Mouse (Mus musculus) stomach, embryonic 14.5 days (tissue): ENCODE data around the gene Cpt2. TPM values are rescaled to one million over a fixed set of nuclear protein-coding genes. Genes with fewer than 3 reads are reported as not detected.

Experiments
- ATAC-seq: fragments of 200-750 bp; cut with Nextera tagmentation; 2 replicates; pipeline ENCODE4 v1.8.0; 2017; ENCODE audit warnings: low read depth, moderate TSS enrichment; ENCODE audit not compliant: insufficient number of reproducible peaks, insufficient read depth, low FRiP score
- H3K27ac ChIP-seq: fragments of 300-500 bp; sonication (generic); 2 replicates; pipeline ENCODE4 v1.5.1; 2014; ENCODE audit warnings: mild to moderate bottlenecking, low read length, moderate library complexity, mixed read lengths
- H3K27me3 ChIP-seq: fragments of 300-500 bp; sonication (generic); 2 replicates; pipeline ENCODE4 v1.6.1; 2014; ENCODE audit warnings: low read length, control low read depth, mixed read lengths; ENCODE audit not compliant: control insufficient read depth, insufficient read depth
- H3K36me3 ChIP-seq: fragments of 300-500 bp; sonication (generic); 2 replicates; pipeline ENCODE4 v1.6.1; 2014; ENCODE audit warnings: mild to moderate bottlenecking, control low read depth, low read length, moderate library complexity, mixed read lengths; ENCODE audit not compliant: control insufficient read depth, insufficient read depth
- H3K4me1 ChIP-seq: fragments of 300-500 bp; sonication (generic); 2 replicates; pipeline ENCODE4 v1.6.1; 2014; ENCODE audit warnings: low read length, control low read depth, mixed read lengths; ENCODE audit not compliant: control insufficient read depth, insufficient read depth
- H3K4me2 ChIP-seq: fragments of 300-500 bp; sonication (generic); replicated peaks from 2 replicates; pipeline ENCODE4 v1.6.1; 2014; ENCODE audit warnings: low read depth, low read length, control low read depth
- H3K4me3 ChIP-seq: fragments of 300-500 bp; sonication (generic); 2 replicates; pipeline ENCODE4 v1.5.1; 2014; ENCODE audit warnings: low read depth, low read length, control low read depth
- H3K9ac ChIP-seq: fragments of 300-500 bp; sonication (generic); replicated peaks from 2 replicates; pipeline ENCODE4 v1.6.1; 2014; ENCODE audit warnings: low read depth, mild to moderate bottlenecking, control low read depth, low read length, moderate library complexity, mixed read lengths
- H3K9me3 ChIP-seq: fragments of 300-500 bp; sonication (generic); 2 replicates; pipeline ENCODE4 v1.6.1; 2016; ENCODE audit warnings: low read depth, low read length, control low read depth; ENCODE audit not compliant: control insufficient read depth
- WGBS: fragments of 180-500 bp; shearing (Covaris S2); extraction: QIAGEN DNeasy Blood & Tissue Kit; methylation state at CpG from one replicate; pipeline ENCODE4 v1.1.7; 2014; 5-methylcytosine and 5-hydroxymethylcytosine counted together
- polyA plus RNA-seq: library from polyadenylated mRNA; unstranded; fragments of >200 nt; fragmentation: Nextera tagmentation; extraction: Ambion mirVana; gene quantifications from 2 replicates; pipeline ENCODE4 v1.2.1, GENCODE M21; 2014

The Cpt2 gene
- polyA plus RNA-seq, 1 experiment from 2014 or later = 44.2 TPM

- H3K4me3 ChIP-seq = no peak overlapping the region
- H3K9me3 ChIP-seq = no peaks in the 10 kb centered on the region
- ATAC-seq = no peak
- no peaks in the 10 kb centered on the region for H3K36me3 ChIP-seq
- H3K4me1 ChIP-seq = no peaks in the 10 kb centered on the region
- no peak overlapping the region for H3K9ac ChIP-seq
- no peak overlapping the region for H3K4me2 ChIP-seq
- H3K27ac ChIP-seq = no peak overlapping the region
- 74% methylated on average over 5 of the region's 5 CpGs for WGBS
- H3K27me3 ChIP-seq = no peaks in the 10 kb centered on the region
Measured at GRCm38 (mm10) chr4:107955691-107956090, 32.3 kb upstream of the Cpt2 start.

GRCm38 (mm10) chr4:107952845-107953244 lies 29.4 kb upstream of the Cpt2 start:
- Histone ChIP-seq H3K36me3 (no peaks in the 10 kb centered on the region), H3K9me3 (no peaks in the 10 kb centered on the region), H3K4me1 (no peaks in the 10 kb centered on the region), H3K27me3 (no peaks in the 10 kb centered on the region), H3K4me3 (no peak overlapping the region), H3K27ac (no peak overlapping the region), H3K4me2 (no peak overlapping the region), H3K9ac (no peak overlapping the region)
- no peak for ATAC-seq

- no peaks in the 10 kb centered on the region for H3K27me3 ChIP-seq
- no peak for ATAC-seq
- no peak overlapping the region for H3K4me2 ChIP-seq
- H3K9ac ChIP-seq = no peak overlapping the region
- no peaks in the 10 kb centered on the region for H3K9me3 ChIP-seq
- H3K27ac ChIP-seq = no peak overlapping the region
- H3K4me3 ChIP-seq = no peak overlapping the region
- H3K4me1 ChIP-seq = no peaks in the 10 kb centered on the region
- H3K36me3 ChIP-seq = no peaks in the 10 kb centered on the region
- WGBS = 80% methylated on average over 4 of the region's 4 CpGs
Measured at GRCm38 (mm10) chr4:107949918-107950317, 26.5 kb upstream of the Cpt2 start.

- H3K4me3 ChIP-seq = no peak overlapping the region
- H3K4me2 ChIP-seq = no peak overlapping the region
- H3K9ac ChIP-seq = no peak overlapping the region
- H3K27ac ChIP-seq = no peak overlapping the region
- H3K36me3 ChIP-seq = no peaks in the 10 kb centered on the region
- H3K4me1 ChIP-seq = no peaks in the 10 kb centered on the region
- no peak for ATAC-seq
- WGBS = 80% methylated on average over 2 of the region's 2 CpGs
- H3K9me3 ChIP-seq = no peaks in the 10 kb centered on the region
- no peaks in the 10 kb centered on the region for H3K27me3 ChIP-seq
Measured at GRCm38 (mm10) chr4:107944141-107944540, 20.7 kb upstream of the Cpt2 start.

GRCm38 (mm10) chr4:107942741-107943140 lies 19.3 kb upstream of the Cpt2 start:
- no peaks in the 10 kb centered on the region for H3K9me3 ChIP-seq

GRCm38 (mm10) chr4:107938124-107938523 lies 14.7 kb upstream of the Cpt2 start:
- H3K4me1 ChIP-seq = peaks cover 6% of the 10 kb centered on the region; the same call in 1 of the 2 replicates
- ATAC-seq = no peak
- H3K36me3 ChIP-seq = no peaks in the 10 kb centered on the region
- no peak overlapping the region for H3K27ac ChIP-seq
- no peak overlapping the region for H3K9ac ChIP-seq
- WGBS = 66% methylated on average over 2 of the region's 2 CpGs
- no peaks in the 10 kb centered on the region for H3K27me3 ChIP-seq
- H3K4me2 ChIP-seq = no peak overlapping the region
- H3K4me3 ChIP-seq = no peak overlapping the region
- H3K9me3 ChIP-seq = no peaks in the 10 kb centered on the region

More at GRCm38 (mm10) chr4:107942741-107943140, 19.3 kb upstream of the Cpt2 start:
- no peaks in the 10 kb centered on the region for H3K27me3 ChIP-seq
- no peak overlapping the region for H3K4me3 ChIP-seq
- H3K36me3 ChIP-seq = no peaks in the 10 kb centered on the region
- ATAC-seq = no peak
- H3K27ac ChIP-seq = no peak overlapping the region
- H3K9ac ChIP-seq = no peak overlapping the region
- 84% methylated on average over 7 of the region's 7 CpGs for WGBS
- H3K4me1 ChIP-seq = peaks cover 5% of the 10 kb centered on the region; the same call in 1 of the 2 replicates
- no peak overlapping the region for H3K4me2 ChIP-seq

- no peak overlapping the region for H3K9ac ChIP-seq
- H3K4me2 ChIP-seq = no peak overlapping the region
- H3K27me3 ChIP-seq = no peaks in the 10 kb centered on the region
- peaks cover 6% of the 10 kb centered on the region; the same call in 1 of the 2 replicates for H3K4me1 ChIP-seq
- no peaks in the 10 kb centered on the region for H3K36me3 ChIP-seq
- peak overlapping the region; percentile 53; the same call in 1 of the 2 replicates for H3K27ac ChIP-seq
- H3K4me3 ChIP-seq = no peak overlapping the region
- peak; percentile 74 for ATAC-seq
- WGBS = 15% methylated on average over 6 of the region's 6 CpGs
- no peaks in the 10 kb centered on the region for H3K9me3 ChIP-seq
Measured at GRCm38 (mm10) chr4:107937338-107937737, 13.9 kb upstream of the Cpt2 start.

- H3K4me1 ChIP-seq = peaks cover 6% of the 10 kb centered on the region; the same call in 1 of the 2 replicates
- H3K9me3 ChIP-seq = no peaks in the 10 kb centered on the region
- H3K4me2 ChIP-seq = no peak overlapping the region
- H3K27ac ChIP-seq = no peak overlapping the region
- 59% methylated on average over 3 of the region's 3 CpGs for WGBS
- H3K4me3 ChIP-seq = no peak overlapping the region
- ATAC-seq = no peak
- no peaks in the 10 kb centered on the region for H3K36me3 ChIP-seq
- H3K9ac ChIP-seq = no peak overlapping the region
- no peaks in the 10 kb centered on the region for H3K27me3 ChIP-seq
Measured at GRCm38 (mm10) chr4:107935254-107935653, 11.8 kb upstream of the Cpt2 start.

GRCm38 (mm10) chr4:107933239-107933638 lies 9.8 kb upstream of the Cpt2 start:
- no peak overlapping the region for H3K27ac ChIP-seq
- H3K9me3 ChIP-seq = no peaks in the 10 kb centered on the region
- no peak overlapping the region for H3K9ac ChIP-seq
- no peaks in the 10 kb centered on the region for H3K27me3 ChIP-seq
- H3K36me3 ChIP-seq = no peaks in the 10 kb centered on the region
- H3K4me1 ChIP-seq = peaks cover 6% of the 10 kb centered on the region; the same call in 1 of the 2 replicates
- 82% methylated on average over 8 of the region's 8 CpGs for WGBS
- H3K4me3 ChIP-seq = no peak overlapping the region
- H3K4me2 ChIP-seq = no peak overlapping the region
- no peak for ATAC-seq
